Mouse (Mus musculus): ENCODE data around the gene Rpp21. TPM values are rescaled to one million over a fixed set of nuclear protein-coding genes. Genes with fewer than 3 reads are reported as not detected.

The Rpp21 gene
- total RNA-seq (2014; fragmentation: Nextera tagmentation), result 67.4 and 115 TPM in 2 replicates
- total RNA-seq (2017), result 63.9 and 79.2 TPM in 2 replicates
- 71.3 and 86.9 TPM in 2 replicates for polyA plus RNA-seq (2012)

DNA sequence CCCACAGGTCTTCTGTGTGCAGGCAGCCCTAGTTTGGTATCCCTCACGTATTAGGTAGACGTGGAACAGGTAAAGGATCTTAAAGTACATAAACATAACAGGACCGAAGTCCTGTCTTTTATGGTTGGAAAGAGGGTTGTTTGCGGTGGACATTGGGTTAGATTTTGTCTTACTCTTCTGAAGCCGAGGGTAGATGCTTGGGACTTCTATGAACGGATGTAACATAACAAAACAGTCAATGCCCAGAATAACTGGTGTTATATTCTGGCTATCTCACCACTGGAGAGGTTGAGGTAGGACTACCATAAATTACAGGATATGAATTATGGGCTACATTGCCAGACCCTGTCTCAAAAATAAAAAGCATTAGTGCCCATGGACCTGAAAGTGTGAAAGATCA lies at the start of gene Rpp21:
Rpp21 (minus strand) TSS at position 101 of the 400 bp plus-strand sequence.
- H3K36me3 ChIP-seq (replicated peaks), result peaks cover 69% of the 10 kb centered on the region
- no peaks in the 10 kb centered on the region for H3K27me3 ChIP-seq (ENCODE audit: insufficient read depth, low read length)
- H3K4me3 ChIP-seq (ENCODE audit: low read depth, low read length), result peak within 1 kb of the TSS; percentile 89
- TF ChIP-seq POLR2AphosphoS5 (IDR thresholded peaks at IDR 0.05; ENCODE audit: insufficient replicate concordance, low read depth, low read length), result no peak
- TF ChIP-seq CTCF (IDR thresholded peaks at IDR 0.05; ENCODE audit: low read depth, low read length), result no peak
- no peak for TF ChIP-seq GATA1 (IDR thresholded peaks at IDR 0.05; ENCODE audit: borderline replicate concordance, low read length)
- ATAC-seq (ENCODE audit: extremely low read depth, insufficient number of reproducible peaks, low FRiP score, poor library complexity, severe bottlenecking) (no peak), DNase-seq (ENCODE audit: low spot score) (no peak)
- H3K4me1 ChIP-seq (ENCODE audit: insufficient read depth, low read depth, low read length), result peaks cover 13% of the 10 kb centered on the region
- no peaks in the 10 kb centered on the region for H3K9me3 ChIP-seq (replicated peaks)

DNA sequence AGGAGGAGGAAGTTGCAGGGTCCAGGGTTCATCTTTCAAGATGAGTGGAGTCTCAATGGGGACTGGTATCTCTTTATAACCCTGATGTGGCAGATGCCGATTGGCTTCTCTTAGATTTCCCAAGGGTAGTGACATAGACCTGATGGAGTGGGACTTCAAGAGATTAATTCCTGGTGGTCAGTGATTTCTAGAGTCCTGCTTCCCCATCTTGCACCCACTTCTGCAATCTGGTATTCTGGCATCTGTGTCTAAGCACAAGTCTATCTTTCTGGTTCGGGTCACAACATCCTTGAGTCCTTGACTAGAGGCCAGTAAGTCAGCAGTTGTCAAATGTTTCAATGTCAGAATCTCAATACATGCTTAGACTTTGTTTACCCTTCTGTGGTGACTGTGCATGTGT lies 28.5 kb upstream of the Rpp21 start, which contains the start of gene H2-M10.2:
H2-M10.2 (minus strand) TSS at position 101 of the 400 bp plus-strand sequence.
- DNase-seq (ENCODE audit: low spot score), result no peak
- TF ChIP-seq TAL1 (conservative IDR thresholded peaks at IDR 0.05; ENCODE audit: low read depth, low read length), result no peak
- TF ChIP-seq GATA1 (IDR thresholded peaks at IDR 0.05; ENCODE audit: borderline replicate concordance, low read length), result no peak
- no peak for TF ChIP-seq POLR2AphosphoS5 (IDR thresholded peaks at IDR 0.05; ENCODE audit: insufficient replicate concordance, low read depth, low read length)
- TF ChIP-seq GATA2 (IDR thresholded peaks at IDR 0.05; ENCODE audit: borderline replicate concordance, low read depth, low read length), result no peak
- no peak for TF ChIP-seq CTCF (IDR thresholded peaks at IDR 0.05; ENCODE audit: low read depth, low read length)
- peaks cover 7% of the 10 kb centered on the region; the same call in 1 of the 2 replicates for H3K27me3 ChIP-seq (ENCODE audit: insufficient read depth, low read length)
- H3K4me3 ChIP-seq (ENCODE audit: low read depth, low read length), result no peak within 1 kb of the TSS
- no peak for ATAC-seq (ENCODE audit: extremely low read depth, insufficient number of reproducible peaks, low FRiP score, poor library complexity, severe bottlenecking)
- H3K36me3 ChIP-seq (replicated peaks), result peaks cover 9% of the 10 kb centered on the region
- H3K9me3 ChIP-seq (replicated peaks), result no peaks in the 10 kb centered on the region
- H3K4me1 ChIP-seq (ENCODE audit: insufficient read depth, low read depth, low read length), result no peaks in the 10 kb centered on the region

DNA sequence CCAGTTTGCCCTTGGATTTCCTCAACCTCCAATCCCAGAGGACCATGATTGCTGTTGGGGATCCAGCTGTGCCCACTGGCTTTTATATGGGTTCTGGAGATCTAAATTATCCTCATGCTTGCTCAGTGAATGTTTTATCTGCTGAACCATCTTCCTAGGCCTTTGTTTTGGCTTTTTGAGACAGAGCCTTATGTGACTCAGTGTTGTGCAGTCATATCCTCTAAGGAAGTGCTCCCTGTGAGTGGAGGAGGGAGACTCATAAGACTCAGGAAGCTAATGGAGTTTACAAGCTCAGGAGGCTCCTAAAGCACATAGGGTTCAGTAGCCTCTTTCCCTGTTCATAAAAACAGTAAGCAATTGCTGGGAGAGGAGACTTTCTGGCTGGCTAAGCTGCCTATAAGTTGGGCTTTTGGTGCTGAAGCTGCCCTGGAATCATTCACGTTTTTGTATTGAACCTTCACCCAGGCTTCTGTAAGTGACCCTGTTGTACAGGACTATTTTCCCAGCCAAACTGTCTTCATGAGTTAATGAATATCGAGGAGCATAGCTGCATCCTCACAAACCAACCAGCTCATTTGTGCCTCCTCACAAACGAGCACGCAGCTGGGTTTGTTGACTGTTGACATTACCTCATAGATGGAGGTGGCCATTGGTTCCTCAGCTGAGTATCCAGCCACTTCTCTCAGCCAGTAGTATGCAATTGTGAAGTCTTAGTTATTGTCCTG lies 23.8 kb upstream of the Rpp21 start:
- Histone ChIP-seq H3K27me3 (ENCODE audit: insufficient read depth, low read length) (peaks cover 7% of the 10 kb centered on the region; the same call in 1 of the 2 replicates), H3K36me3 (replicated peaks) (peaks cover 46% of the 10 kb centered on the region), H3K4me1 (ENCODE audit: insufficient read depth, low read depth, low read length) (no peaks in the 10 kb centered on the region), H3K9me3 (replicated peaks) (no peaks in the 10 kb centered on the region), H3K4me3 (ENCODE audit: low read depth, low read length) (no peak overlapping the region)
- ATAC-seq (ENCODE audit: extremely low read depth, insufficient number of reproducible peaks, low FRiP score, poor library complexity, severe bottlenecking) (no peak), DNase-seq (ENCODE audit: low spot score) (no peak)
- no peak for TF ChIP-seq CTCF (IDR thresholded peaks at IDR 0.05; ENCODE audit: low read depth, low read length)
- TF ChIP-seq TAL1 (conservative IDR thresholded peaks at IDR 0.05; ENCODE audit: low read depth, low read length), result no peak
- TF ChIP-seq GATA1 (IDR thresholded peaks at IDR 0.05; ENCODE audit: borderline replicate concordance, low read length), result no peak
- no peak for TF ChIP-seq GATA2 (IDR thresholded peaks at IDR 0.05; ENCODE audit: borderline replicate concordance, low read depth, low read length)
- TF ChIP-seq POLR2AphosphoS5 (IDR thresholded peaks at IDR 0.05; ENCODE audit: insufficient replicate concordance, low read depth, low read length), result no peak

DNA sequence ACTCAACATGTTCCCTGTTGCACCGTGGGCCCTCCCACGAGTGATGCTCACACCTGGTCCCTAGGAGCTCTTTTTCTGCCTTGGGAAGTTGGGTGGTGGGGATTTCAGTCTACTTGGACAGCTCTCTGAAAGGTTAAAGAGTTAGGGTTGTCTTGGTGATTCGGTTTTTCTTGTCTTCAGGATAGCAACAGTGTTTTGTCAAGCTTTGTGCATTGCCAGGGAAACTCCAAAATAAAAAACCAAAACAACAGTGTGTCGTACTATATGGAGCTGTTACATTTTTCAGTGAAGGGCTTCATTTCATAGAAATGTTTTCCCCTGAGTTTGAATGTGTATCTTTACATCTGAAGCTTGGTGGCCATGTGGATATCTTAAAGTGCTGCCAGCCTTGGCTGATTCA lies 16.9 kb upstream of the Rpp21 start:
- Histone ChIP-seq H3K9me3 (replicated peaks) (no peaks in the 10 kb centered on the region), H3K4me1 (ENCODE audit: insufficient read depth, low read depth, low read length) (peaks cover 42% of the 10 kb centered on the region), H3K4me3 (ENCODE audit: low read depth, low read length) (no peak overlapping the region), H3K27me3 (ENCODE audit: insufficient read depth, low read length) (no peaks in the 10 kb centered on the region), H3K36me3 (replicated peaks) (peaks cover 66% of the 10 kb centered on the region)
- ATAC-seq (ENCODE audit: extremely low read depth, insufficient number of reproducible peaks, low FRiP score, poor library complexity, severe bottlenecking) (no peak), DNase-seq (ENCODE audit: low spot score) (no peak)
- TF ChIP-seq CTCF (IDR thresholded peaks at IDR 0.05; ENCODE audit: low read depth, low read length), result no peak
- TF ChIP-seq POLR2AphosphoS5 (IDR thresholded peaks at IDR 0.05; ENCODE audit: insufficient replicate concordance, low read depth, low read length), result no peak
- TF ChIP-seq GATA2 (IDR thresholded peaks at IDR 0.05; ENCODE audit: borderline replicate concordance, low read depth, low read length), result no peak
- TF ChIP-seq GATA1 (IDR thresholded peaks at IDR 0.05; ENCODE audit: borderline replicate concordance, low read length), result no peak
- no peak for TF ChIP-seq TAL1 (conservative IDR thresholded peaks at IDR 0.05; ENCODE audit: low read depth, low read length)

DNA sequence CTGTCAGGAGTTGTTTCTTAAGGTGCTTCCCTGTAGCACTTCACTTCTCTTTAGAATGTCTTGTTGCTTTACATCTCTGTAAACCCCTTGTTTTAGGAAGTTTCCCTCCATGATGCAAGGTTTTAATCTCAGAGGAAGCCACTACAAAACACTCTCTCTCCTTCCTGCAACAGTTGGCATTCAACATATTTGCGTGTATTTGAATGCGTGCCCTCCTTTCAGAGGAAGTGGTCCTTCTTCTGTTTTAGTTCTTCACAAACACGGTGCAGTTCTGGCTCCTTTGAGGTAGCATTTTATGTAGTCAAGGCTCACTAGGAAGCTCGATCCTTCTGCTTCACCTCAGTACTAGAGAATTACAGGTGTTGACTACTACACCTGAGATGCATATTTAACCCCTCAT lies 15.9 kb upstream of the Rpp21 start:
- no peak for ATAC-seq (ENCODE audit: extremely low read depth, insufficient number of reproducible peaks, low FRiP score, poor library complexity, severe bottlenecking)

DNA sequence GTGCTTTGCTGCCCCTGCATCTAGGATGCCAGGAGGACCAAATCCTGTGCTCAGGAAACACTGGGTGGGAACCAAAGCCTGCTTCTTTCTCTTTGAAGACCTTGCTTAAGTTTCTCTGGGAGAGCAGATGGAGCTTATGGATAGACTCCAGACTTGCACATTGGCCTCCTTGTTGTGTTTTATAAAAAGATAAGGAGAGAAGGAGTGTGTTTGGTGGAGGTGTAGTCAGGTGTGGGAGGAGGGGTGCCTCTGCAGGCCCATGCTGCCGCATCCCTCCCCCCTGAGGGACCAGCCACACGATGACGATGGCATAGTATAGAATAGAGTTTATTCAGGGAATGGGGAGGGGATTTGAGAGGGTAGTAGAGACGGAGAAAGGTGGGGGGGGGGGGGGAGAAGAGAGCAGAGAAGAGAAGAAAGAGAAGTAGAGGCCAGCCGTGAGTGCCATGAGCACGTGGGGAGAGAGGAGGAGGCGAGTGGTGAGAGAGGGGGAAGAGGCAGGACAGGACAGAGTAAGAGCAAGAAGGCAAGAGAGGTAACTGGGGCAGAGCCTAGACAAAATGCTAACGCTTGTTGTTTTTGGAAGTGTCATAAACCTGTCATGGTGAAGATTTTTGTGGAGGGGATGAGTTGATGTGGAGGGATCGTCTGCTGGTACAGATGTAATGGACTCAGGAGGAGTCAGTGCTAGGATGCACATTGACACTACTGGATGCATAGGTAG lies 14.9 kb upstream of the Rpp21 start:
- ATAC-seq (ENCODE audit: extremely low read depth, insufficient number of reproducible peaks, low FRiP score, poor library complexity, severe bottlenecking) (no peak), DNase-seq (ENCODE audit: low spot score) (no peak)
- H3K36me3 ChIP-seq (replicated peaks), result peaks cover 68% of the 10 kb centered on the region
- peak overlapping the region; percentile 98; the same call in 1 of the 2 replicates for H3K4me3 ChIP-seq (ENCODE audit: low read depth, low read length)
- TF ChIP-seq GATA1 (IDR thresholded peaks at IDR 0.05; ENCODE audit: borderline replicate concordance, low read length), result no peak
- TF ChIP-seq POLR2AphosphoS5 (IDR thresholded peaks at IDR 0.05; ENCODE audit: insufficient replicate concordance, low read depth, low read length), result no peak
- no peak for TF ChIP-seq CTCF (IDR thresholded peaks at IDR 0.05; ENCODE audit: low read depth, low read length)
- no peak for TF ChIP-seq GATA2 (IDR thresholded peaks at IDR 0.05; ENCODE audit: borderline replicate concordance, low read depth, low read length)
- TF ChIP-seq TAL1 (conservative IDR thresholded peaks at IDR 0.05; ENCODE audit: low read depth, low read length), result no peak
- H3K4me1 ChIP-seq (ENCODE audit: insufficient read depth, low read depth, low read length), result peaks cover 48% of the 10 kb centered on the region
- H3K9me3 ChIP-seq (replicated peaks), result no peaks in the 10 kb centered on the region
- no peaks in the 10 kb centered on the region for H3K27me3 ChIP-seq (ENCODE audit: insufficient read depth, low read length)

More for the DNA sequence above, 15.9 kb upstream of the Rpp21 start:
- Histone ChIP-seq H3K4me3 (ENCODE audit: low read depth, low read length) (no peak overlapping the region), H3K4me1 (ENCODE audit: insufficient read depth, low read depth, low read length) (peaks cover 45% of the 10 kb centered on the region), H3K36me3 (replicated peaks) (peaks cover 67% of the 10 kb centered on the region), H3K9me3 (replicated peaks) (no peaks in the 10 kb centered on the region), H3K27me3 (ENCODE audit: insufficient read depth, low read length) (no peaks in the 10 kb centered on the region)
- DNase-seq (ENCODE audit: low spot score), result no peak
- no peak for TF ChIP-seq CTCF (IDR thresholded peaks at IDR 0.05; ENCODE audit: low read depth, low read length)

All from G1E (cell line).